Mouse (Mus musculus): ENCODE measurements around the gene Mageb3. TPM values are rescaled to one million over a fixed set of nuclear protein-coding genes. Genes with fewer than 3 reads are reported as not detected.
"Not testable (repeated sequence)": the region's sequence is repeated elsewhere in the genome, so short reads cannot be mapped to it uniquely, and the experiment has no call there.

The Mageb3 gene
- 0.11 and 0.50 TPM in 2 replicates for polyA plus RNA-seq (2014; fragmentation: Nextera tagmentation; extraction: Ambion mirVana)

DNA sequence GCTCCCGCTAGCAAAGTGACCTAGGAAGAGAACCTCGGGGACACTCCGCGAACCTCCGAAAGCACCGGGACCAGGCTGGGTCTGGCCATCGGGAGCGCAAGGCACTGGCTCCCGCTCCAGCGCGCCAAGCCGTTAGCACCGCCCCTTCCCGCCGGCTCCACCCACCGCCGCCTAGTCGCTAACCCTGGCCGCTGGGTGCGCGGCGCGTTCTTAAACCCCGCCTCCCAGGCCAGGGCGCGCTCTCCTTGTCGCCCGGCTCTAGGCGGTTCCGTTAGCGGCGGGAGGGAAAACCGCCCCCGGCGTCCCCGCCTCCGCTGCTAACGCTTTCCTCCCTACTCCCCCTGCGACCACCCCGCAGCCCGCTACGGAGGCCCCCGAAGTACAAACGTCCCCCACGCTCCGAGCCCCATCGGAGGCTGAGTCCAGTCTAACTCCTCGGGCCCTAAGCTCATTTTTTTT, at the start of gene Mageb3, which contains the start of gene Ctdspl2:
Gene Mageb3, minus strand, starts transcription at position 328 of the 459 bp plus-strand sequence.
Gene Ctdspl2, plus strand, starts transcription at position 237 of the 459 bp plus-strand sequence.
- H3K36me3 ChIP-seq (ENCODE audit: control insufficient read depth, insufficient read depth, low read length) = peaks cover 11% of the 10 kb centered on the region; the same call in 1 of the 2 replicates
- H3K4me3 ChIP-seq (ENCODE audit: low read depth, low read length) = peak within 1 kb of the TSS; percentile 56
- peak within 1 kb of the TSS; percentile 70 for H3K4me2 ChIP-seq (ENCODE audit: low read depth, low read length)
- WGBS = 0% methylated on average over 41 of the region's 48 CpGs
- peak; percentile 97 for ATAC-seq (ENCODE audit: low read depth)
- H3K27ac ChIP-seq (replicated peaks; ENCODE audit: low read depth, low read length) = peak within 1 kb of the TSS; percentile 87
- no peaks in the 10 kb centered on the region for H3K27me3 ChIP-seq (replicated peaks; ENCODE audit: control insufficient read depth, insufficient read depth, low read length)
- H3K9ac ChIP-seq (ENCODE audit: low read depth, low read length) = peak within 1 kb of the TSS; percentile 87
- H3K4me1 ChIP-seq (ENCODE audit: control insufficient read depth, insufficient read depth, low read length) = no peaks in the 10 kb centered on the region
- DNase-seq (ENCODE audit: low spot score) = peak; percentile 99
- H3K9me3 ChIP-seq (ENCODE audit: control insufficient read depth, low read length) = no peaks in the 10 kb centered on the region

- no peak for ATAC-seq (ENCODE audit: low read depth)
Observed at GRCm38 (mm10) chr2:121995738-121996137, 39.8 kb upstream of the Mageb3 start.

GRCm38 (mm10) chr2:121957216-121957792, 1.4 kb upstream of the Mageb3 start:
- ATAC-seq (ENCODE audit: low read depth) (no peak), DNase-seq (ENCODE audit: low spot score) (no peak)
- 8% methylated on average over 8 of the region's 8 CpGs for WGBS
- Histone ChIP-seq H3K4me1 (ENCODE audit: control insufficient read depth, insufficient read depth, low read length) (no peaks in the 10 kb centered on the region), H3K36me3 (ENCODE audit: control insufficient read depth, insufficient read depth, low read length) (peaks cover 21% of the 10 kb centered on the region), H3K27ac (replicated peaks; ENCODE audit: low read depth, low read length) (peak overlapping the region; percentile 87), H3K9me3 (ENCODE audit: control insufficient read depth, low read length) (no peaks in the 10 kb centered on the region), H3K4me2 (ENCODE audit: low read depth, low read length) (peak overlapping the region; percentile 70), H3K4me3 (ENCODE audit: low read depth, low read length) (peak overlapping the region; percentile 56), H3K9ac (ENCODE audit: low read depth, low read length) (peak overlapping the region; percentile 87), H3K27me3 (replicated peaks; ENCODE audit: control insufficient read depth, insufficient read depth, low read length) (no peaks in the 10 kb centered on the region)

More at GRCm38 (mm10) chr2:121995738-121996137, 39.8 kb upstream of the Mageb3 start:
- WGBS = 90% methylated on average over 1 of the region's 1 CpGs
- H3K27ac ChIP-seq (replicated peaks; ENCODE audit: low read depth, low read length) = no peak overlapping the region
- no peak overlapping the region for H3K4me3 ChIP-seq (ENCODE audit: low read depth, low read length)
- no peaks in the 10 kb centered on the region for H3K4me1 ChIP-seq (ENCODE audit: control insufficient read depth, insufficient read depth, low read length)
- H3K9me3 ChIP-seq (ENCODE audit: control insufficient read depth, low read length) = no peaks in the 10 kb centered on the region
- no peak overlapping the region for H3K9ac ChIP-seq (ENCODE audit: low read depth, low read length)
- H3K27me3 ChIP-seq (replicated peaks; ENCODE audit: control insufficient read depth, insufficient read depth, low read length) = no peaks in the 10 kb centered on the region
- peak; percentile 8 for DNase-seq (ENCODE audit: low spot score)
- H3K4me2 ChIP-seq (ENCODE audit: low read depth, low read length) = no peak overlapping the region
- peaks cover 54% of the 10 kb centered on the region for H3K36me3 ChIP-seq (ENCODE audit: control insufficient read depth, insufficient read depth, low read length)

GRCm38 (mm10) chr2:121956224-121957018, 529 bp upstream of the Mageb3 start:
- ATAC-seq (ENCODE audit: low read depth) (peak; percentile 95), DNase-seq (ENCODE audit: low spot score) (peak; percentile 95)
- H3K4me1 ChIP-seq (ENCODE audit: control insufficient read depth, insufficient read depth, low read length) = no peaks in the 10 kb centered on the region
- WGBS = under 1% methylated on average over 46 of the region's 47 CpGs
- peak overlapping the region; percentile 70 for H3K4me2 ChIP-seq (ENCODE audit: low read depth, low read length)
- H3K27ac ChIP-seq (replicated peaks; ENCODE audit: low read depth, low read length) = peak overlapping the region; percentile 87
- no peaks in the 10 kb centered on the region for H3K9me3 ChIP-seq (ENCODE audit: control insufficient read depth, low read length)
- H3K9ac ChIP-seq (ENCODE audit: low read depth, low read length) = peak overlapping the region; percentile 87
- H3K36me3 ChIP-seq (ENCODE audit: control insufficient read depth, insufficient read depth, low read length) = peaks cover 15% of the 10 kb centered on the region; the same call in 1 of the 2 replicates
- peak overlapping the region; percentile 56 for H3K4me3 ChIP-seq (ENCODE audit: low read depth, low read length)
- no peaks in the 10 kb centered on the region for H3K27me3 ChIP-seq (replicated peaks; ENCODE audit: control insufficient read depth, insufficient read depth, low read length)

DNA sequence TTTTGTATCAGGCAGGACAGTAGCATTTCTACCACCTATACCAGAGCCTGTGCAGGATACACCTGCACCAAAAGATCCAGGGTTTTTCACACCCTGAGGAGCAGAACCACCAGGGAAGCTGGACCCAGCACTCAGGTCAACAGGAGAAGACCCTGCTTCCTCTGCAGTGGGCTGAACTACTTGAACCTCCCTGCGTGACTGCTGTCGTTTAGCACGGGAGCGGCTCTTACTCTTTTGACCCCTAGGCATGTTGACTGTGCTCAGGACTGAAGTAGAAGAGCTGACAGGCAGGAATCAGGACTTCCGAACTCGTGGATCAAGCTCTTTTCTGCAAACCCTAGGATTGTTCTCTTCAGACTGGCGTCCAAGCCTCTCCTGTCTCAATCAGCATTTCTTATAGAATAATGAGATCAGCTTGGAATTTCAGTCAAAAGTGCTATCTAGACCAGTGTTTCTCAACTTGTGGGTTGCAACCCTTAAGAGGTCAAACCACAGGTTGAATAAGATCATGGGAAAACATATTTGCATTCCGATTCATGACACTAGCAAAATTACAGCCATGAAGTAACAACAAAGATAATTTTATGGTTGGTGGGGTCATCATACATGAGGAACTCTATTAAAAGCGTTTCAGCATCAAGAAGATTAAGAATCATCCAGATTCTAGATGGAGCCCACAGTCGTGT, 778 bp downstream of the Mageb3 start:
- no peaks in the 10 kb centered on the region for H3K4me1 ChIP-seq (ENCODE audit: control insufficient read depth, insufficient read depth, low read length)
- 15% methylated on average over 10 of the region's 10 CpGs for WGBS

GRCm38 (mm10) chr2:121943364-121943763, 12.5 kb downstream of the Mageb3 start:
- H3K4me1 ChIP-seq (ENCODE audit: control insufficient read depth, insufficient read depth, low read length) = no peaks in the 10 kb centered on the region
- H3K9me3 ChIP-seq (ENCODE audit: control insufficient read depth, low read length) = no peaks in the 10 kb centered on the region
- H3K27me3 ChIP-seq (replicated peaks; ENCODE audit: control insufficient read depth, insufficient read depth, low read length) = no peaks in the 10 kb centered on the region
- no peak for DNase-seq (ENCODE audit: low spot score)
- no peak overlapping the region for H3K27ac ChIP-seq (replicated peaks; ENCODE audit: low read depth, low read length)
- H3K36me3 ChIP-seq (ENCODE audit: control insufficient read depth, insufficient read depth, low read length) = no peaks in the 10 kb centered on the region
- H3K4me3 ChIP-seq (ENCODE audit: low read depth, low read length) = no peak overlapping the region
- 64% methylated on average over 3 of the region's 3 CpGs for WGBS
- no peak overlapping the region for H3K4me2 ChIP-seq (ENCODE audit: low read depth, low read length)
- H3K9ac ChIP-seq (ENCODE audit: low read depth, low read length) = no peak overlapping the region
- ATAC-seq (ENCODE audit: low read depth) = no peak

More for the DNA sequence above, 778 bp downstream of the Mageb3 start:
- Histone ChIP-seq H3K27ac (replicated peaks; ENCODE audit: low read depth, low read length) (peak overlapping the region; percentile 87), H3K4me2 (ENCODE audit: low read depth, low read length) (peak overlapping the region; percentile 70), H3K4me3 (ENCODE audit: low read depth, low read length) (peak overlapping the region; percentile 56), H3K27me3 (replicated peaks; ENCODE audit: control insufficient read depth, insufficient read depth, low read length) (no peaks in the 10 kb centered on the region), H3K9ac (ENCODE audit: low read depth, low read length) (peak overlapping the region; percentile 87), H3K36me3 (ENCODE audit: control insufficient read depth, insufficient read depth, low read length) (peaks cover 7% of the 10 kb centered on the region; the same call in 1 of the 2 replicates), H3K9me3 (ENCODE audit: control insufficient read depth, low read length) (no peaks in the 10 kb centered on the region)
- ATAC-seq (ENCODE audit: low read depth) (no peak), DNase-seq (ENCODE audit: low spot score) (peak; percentile 1)

GRCm38 (mm10) chr2:121937624-121938023, 18.3 kb downstream of the Mageb3 start:
- 63% methylated on average over 2 of the region's 2 CpGs for WGBS
- not testable (repeated sequence) for ATAC-seq (ENCODE audit: low read depth); H3K4me1 ChIP-seq (ENCODE audit: control insufficient read depth, insufficient read depth, low read length); H3K9ac ChIP-seq (ENCODE audit: low read depth, low read length); H3K27me3 ChIP-seq (replicated peaks; ENCODE audit: control insufficient read depth, insufficient read depth, low read length); DNase-seq (ENCODE audit: low spot score); H3K4me3 ChIP-seq (ENCODE audit: low read depth, low read length); H3K27ac ChIP-seq (replicated peaks; ENCODE audit: low read depth, low read length); H3K4me2 ChIP-seq (ENCODE audit: low read depth, low read length); H3K9me3 ChIP-seq (ENCODE audit: control insufficient read depth, low read length)
- H3K36me3 ChIP-seq (ENCODE audit: control insufficient read depth, insufficient read depth, low read length) = peaks cover 13% of the 10 kb centered on the region; the same call in 1 of the 2 replicates
